Mouse (Mus musculus) kidney, postnatal 0 days (tissue): ENCODE data around the gene Lrrn4cl. TPM values are rescaled to one million over a fixed set of nuclear protein-coding genes. Genes with fewer than 3 reads are reported as not detected.

ENCODE experiments used
- ATAC-seq: fragments of 200-750 bp; cut with Nextera tagmentation; replicated peaks from 2 replicates; pipeline ENCODE4 v1.8.0; 2017; ENCODE audit warnings: low read depth, moderate number of reproducible peaks, moderate TSS enrichment, moderate library complexity; ENCODE audit not compliant: low FRiP score
- DNase-seq: peaks from one replicate; pipeline ENCODE4 v3.0.0-alpha.2; 2016; ENCODE audit warnings: low spot score
- H3K27ac ChIP-seq: fragments of 300-500 bp; sonication (generic); 2 replicates; pipeline ENCODE4 v1.5.1; 2014; ENCODE audit warnings: mild to moderate bottlenecking
- H3K27me3 ChIP-seq: fragments of 300-500 bp; sonication (generic); 2 replicates; pipeline ENCODE4 v1.6.1; 2014; ENCODE audit warnings: low read length, mixed read lengths; ENCODE audit not compliant: insufficient read depth
- H3K36me3 ChIP-seq: fragments of 300-500 bp; sonication (generic); 2 replicates; pipeline ENCODE4 v1.6.1; 2014; ENCODE audit warnings: low read length, mixed read lengths; ENCODE audit not compliant: insufficient read depth
- H3K4me1 ChIP-seq: fragments of 300-500 bp; sonication (generic); replicated peaks from 2 replicates; pipeline ENCODE4 v1.6.1; 2014; ENCODE audit warnings: antibody characterized with exemption, low read length, mixed read lengths; ENCODE audit not compliant: insufficient read depth
- H3K4me2 ChIP-seq: fragments of 300-500 bp; sonication (generic); 2 replicates; pipeline ENCODE4 v1.6.1; 2014; ENCODE audit warnings: mild to moderate bottlenecking, low read length, moderate library complexity, mixed read lengths
- H3K4me3 ChIP-seq: fragments of 300-500 bp; sonication (generic); replicated peaks from 2 replicates; pipeline ENCODE4 v1.5.1; 2014; ENCODE audit warnings: low read depth, low read length
- H3K9ac ChIP-seq: fragments of 300-500 bp; sonication (generic); 2 replicates; pipeline ENCODE4 v1.6.1; 2014; ENCODE audit warnings: low read depth, low read length
- H3K9me3 ChIP-seq: fragments of 300-500 bp; sonication (generic); replicated peaks from 2 replicates; pipeline ENCODE4 v1.6.1; 2016; ENCODE audit warnings: low read length, inconsistent platforms, mixed read lengths
- CTCF ChIP-seq: IDR thresholded peaks from 2 replicates; pipeline ENCODE4 v1.5.1; 2016; ENCODE audit warnings: antibody characterized with exemption, low read depth, mild to moderate bottlenecking, moderate library complexity
- WGBS: fragments of 180-500 bp; shearing (Covaris S2); extraction: QIAGEN DNeasy Blood & Tissue Kit; methylation state at CpG from one replicate; pipeline ENCODE4 v1.1.7; 2014; 5-methylcytosine and 5-hydroxymethylcytosine counted together
- microRNA-seq: library from miRNA; unstranded; fragments of <30 nt; microRNA quantifications from one replicate; pipeline ENCODE4, GENCODE M21; 2016
- polyA plus RNA-seq: library from polyadenylated mRNA; unstranded; fragments of >200 nt; fragmentation: Nextera tagmentation; extraction: Ambion mirVana; gene quantifications from 2 replicates; pipeline ENCODE4 v1.2.1, GENCODE M21; 2015

Gene Lrrn4cl
- polyA plus RNA-seq, 1 experiment from 2014 or later: 1.1 TPM

- Histone ChIP-seq H3K4me2 (peak within 1 kb of the TSS; percentile 87), H3K9me3 (no peaks in the 10 kb centered on the region), H3K27me3 (no peaks in the 10 kb centered on the region), H3K36me3 (0 out of 2 replicates have a peak, but pooled peaks cover 3% of the 10 kb centered on the region), H3K4me3 (peak within 1 kb of the TSS; percentile 85), H3K4me1 (peaks cover 16% of the 10 kb centered on the region), H3K27ac (peak within 1 kb of the TSS; percentile 94), H3K9ac (peak within 1 kb of the TSS; percentile 95)
- peak; percentile 99 for DNase-seq
- WGBS: under 1% methylated on average over 53 of the region's 53 CpGs
- peak; percentile 98 for ATAC-seq
- TF ChIP-seq CTCF: 0 out of 2 replicates have a peak, but pooled peaks have one; percentile 8
Measured at GRCm38 (mm10) chr19:8897865-8898495, 47.4 kb downstream of the Lrrn4cl start, which contains the start of gene Ganab. TSS of gene Ganab (plus strand) at chr19:8898071.

- Histone ChIP-seq H3K4me2 (peak overlapping the region; percentile 87), H3K4me1 (peaks cover 16% of the 10 kb centered on the region), H3K36me3 (peaks cover 7% of the 10 kb centered on the region; the same call in 1 of the 2 replicates), H3K4me3 (peak overlapping the region; percentile 85), H3K9ac (peak overlapping the region; percentile 95), H3K27ac (peak overlapping the region; percentile 94), H3K9me3 (no peaks in the 10 kb centered on the region), H3K27me3 (no peaks in the 10 kb centered on the region)
- 2% methylated on average over 13 of the region's 13 CpGs for WGBS
- TF ChIP-seq CTCF: no peak
- peak; percentile 33 for DNase-seq
- no peak for ATAC-seq
Measured at GRCm38 (mm10) chr19:8898576-8898975, 48.0 kb downstream of the Lrrn4cl start.

- H3K4me3 ChIP-seq: peak overlapping the region; percentile 85
- peak overlapping the region; percentile 87 for H3K4me2 ChIP-seq
- no peaks in the 10 kb centered on the region for H3K9me3 ChIP-seq
- no peaks in the 10 kb centered on the region for H3K27me3 ChIP-seq
- DNase-seq (no peak), ATAC-seq (no peak)
- peaks cover 7% of the 10 kb centered on the region; the same call in 1 of the 2 replicates for H3K36me3 ChIP-seq
- no peak for TF ChIP-seq CTCF
- peaks cover 16% of the 10 kb centered on the region for H3K4me1 ChIP-seq
- H3K27ac ChIP-seq: no peak overlapping the region
- 21% methylated on average over 3 of the region's 3 CpGs for WGBS
- H3K9ac ChIP-seq: peak overlapping the region; percentile 95
Measured at GRCm38 (mm10) chr19:8899079-8899478, 48.5 kb downstream of the Lrrn4cl start.

GRCm38 (mm10) chr19:8903412-8903811, 52.8 kb downstream of the Lrrn4cl start:
- no peak for DNase-seq
- Histone ChIP-seq H3K9ac (no peak overlapping the region), H3K4me1 (peaks cover 9% of the 10 kb centered on the region), H3K36me3 (peaks cover 33% of the 10 kb centered on the region), H3K9me3 (no peaks in the 10 kb centered on the region), H3K4me2 (no peak overlapping the region), H3K4me3 (no peak overlapping the region), H3K27ac (no peak overlapping the region), H3K27me3 (no peaks in the 10 kb centered on the region)
- WGBS: 92% methylated on average over 5 of the region's 5 CpGs
- no peak for ATAC-seq
- no peak for TF ChIP-seq CTCF

Small RNAs within 50 kb of the gene (microRNA-seq; reads per million reads assigned to microRNA genes)
- gene Mir5136: not detected

Other genes with a start within 250 kb of the Lrrn4cl start
- 73.8 and 93.1 TPM in 2 replicates for gene Slc22a6, start 232.7 kb upstream of the Lrrn4cl start, polyA plus RNA-seq
- 0.17 and 0.18 TPM in 2 replicates for gene Chrm1, start 187.0 kb upstream of the Lrrn4cl start, polyA plus RNA-seq
- 151 and 158 TPM in 2 replicates for gene Slc3a2, start 127.4 kb upstream of the Lrrn4cl start, polyA plus RNA-seq
- 71.3 and 77.7 TPM in 2 replicates for gene Wdr74, start 114.9 kb upstream of the Lrrn4cl start, polyA plus RNA-seq
- 0.75 and 1.1 TPM in 2 replicates for gene 1700092M07Rik, start 110.0 kb upstream of the Lrrn4cl start, polyA plus RNA-seq
- gene Stx5a, start 109.4 kb upstream of the Lrrn4cl start, polyA plus RNA-seq: 105 and 115 TPM in 2 replicates
- 114 and 123 TPM in 2 replicates for gene Nxf1, start 93.7 kb upstream of the Lrrn4cl start, polyA plus RNA-seq
- gene Tmem223, start 79.8 kb upstream of the Lrrn4cl start, polyA plus RNA-seq: 248 and 286 TPM in 2 replicates
- gene Tmem179b, start 76.3 kb upstream of the Lrrn4cl start, polyA plus RNA-seq: 103 and 113 TPM in 2 replicates
- 28.4 and 28.6 TPM in 2 replicates for gene Taf6l, start 64.4 kb upstream of the Lrrn4cl start, polyA plus RNA-seq
- 185 and 187 TPM in 2 replicates for gene Polr2g, start 52.2 kb upstream of the Lrrn4cl start, polyA plus RNA-seq
- 3.6 TPM in 2 replicates for gene Zbtb3, start 48.2 kb upstream of the Lrrn4cl start, polyA plus RNA-seq
- gene Ttc9c, start 31.4 kb upstream of the Lrrn4cl start, polyA plus RNA-seq: 32.2 and 35.9 TPM in 2 replicates
- gene Hnrnpul2, start 30.8 kb upstream of the Lrrn4cl start, polyA plus RNA-seq: 5.5 and 6.3 TPM in 2 replicates
- not detected in 2 replicates for gene AC129217.1, start 21.0 kb upstream of the Lrrn4cl start, polyA plus RNA-seq
- gene Bscl2, start 13.3 kb upstream of the Lrrn4cl start, polyA plus RNA-seq: 57.0 and 60.1 TPM in 2 replicates
- gene Gng3, start 11.6 kb upstream of the Lrrn4cl start, polyA plus RNA-seq: 1.5 and 1.6 TPM in 2 replicates
- gene Ubxn1, start 20.7 kb downstream of the Lrrn4cl start, polyA plus RNA-seq: 195 and 206 TPM in 2 replicates
- 94.5 and 97.4 TPM in 2 replicates for gene Uqcc3, start 30.2 kb downstream of the Lrrn4cl start, polyA plus RNA-seq
- gene Lbhd1, start 33.0 kb downstream of the Lrrn4cl start, polyA plus RNA-seq: 69.8 and 70.8 TPM in 2 replicates
- not detected in 2 replicates for gene Gm49403, start 33.2 kb downstream of the Lrrn4cl start, polyA plus RNA-seq
- gene 1810009A15Rik, start 38.1 kb downstream of the Lrrn4cl start, polyA plus RNA-seq: 69.0 and 76.7 TPM in 2 replicates
- gene Gm49416, start 38.2 kb downstream of the Lrrn4cl start, polyA plus RNA-seq: not detected in 2 replicates
- 27.4 and 29.8 TPM in 2 replicates for gene Ints5, start 42.2 kb downstream of the Lrrn4cl start, polyA plus RNA-seq
- 74.6 and 80.9 TPM in 2 replicates for gene Ganab, start 47.3 kb downstream of the Lrrn4cl start, polyA plus RNA-seq
- gene B3gat3, start 69.6 kb downstream of the Lrrn4cl start, polyA plus RNA-seq: 44.0 and 45.1 TPM in 2 replicates
- 5.7 and 6.0 TPM in 2 replicates for gene Rom1, start 78.6 kb downstream of the Lrrn4cl start, polyA plus RNA-seq
- gene Eml3, start 78.8 kb downstream of the Lrrn4cl start, polyA plus RNA-seq: 25.5 and 26.2 TPM in 2 replicates
- 103 and 116 TPM in 2 replicates for gene Mta2, start 91.1 kb downstream of the Lrrn4cl start, polyA plus RNA-seq
- gene Tut1, start 103.1 kb downstream of the Lrrn4cl start, polyA plus RNA-seq: 19.9 and 22.3 TPM in 2 replicates
- 328 and 354 TPM in 2 replicates for gene Eef1g, start 116.3 kb downstream of the Lrrn4cl start, polyA plus RNA-seq
- 22.5 and 27.5 TPM in 2 replicates for gene Ahnak, start 138.5 kb downstream of the Lrrn4cl start, polyA plus RNA-seq
- not detected in 2 replicates for gene Scgb1a1, start 237.2 kb downstream of the Lrrn4cl start, polyA plus RNA-seq